Mouse (Mus musculus): Measurements from ENCODE around the gene Nol4l.

DNA sequence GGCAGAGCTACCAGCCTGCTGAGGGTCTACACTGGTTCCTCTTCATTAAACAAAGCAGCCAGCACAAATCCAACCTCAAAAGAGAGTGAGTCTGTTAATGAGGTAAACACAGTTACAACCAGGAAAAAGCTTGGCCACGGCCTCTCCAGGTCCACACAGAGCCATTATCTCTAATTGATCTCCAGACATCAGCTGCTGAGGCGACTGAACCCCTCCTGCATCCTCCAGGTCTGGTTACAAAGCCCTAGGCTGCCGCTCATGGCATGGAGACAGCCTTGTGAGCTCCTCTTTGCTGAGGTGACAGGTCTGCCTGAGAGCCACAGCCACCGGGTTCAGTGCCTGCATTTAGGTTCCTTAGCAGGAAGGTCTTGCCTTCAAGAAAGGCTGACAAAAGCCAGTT lies 72.3 kb downstream of the Nol4l start:
- no peak for TF ChIP-seq POLR2A (IDR thresholded peaks at IDR 0.05; ENCODE audit: insufficient read depth, low read depth, low read length)
- TF ChIP-seq CTCF (IDR thresholded peaks at IDR 0.05): no peak
- no peak for TF ChIP-seq EP300 (IDR thresholded peaks at IDR 0.05; ENCODE audit: insufficient read depth, low read depth, low read length)
